Mouse (Mus musculus) heart, embryonic 13.5 days (tissue): ENCODE measurements around the gene Adam22. TPM values are rescaled to one million over a fixed set of nuclear protein-coding genes. Genes with fewer than 3 reads are reported as not detected.
"Not testable (repeated sequence)": the region's sequence is repeated elsewhere in the genome, so short reads cannot be mapped to it uniquely, and the experiment has no call there.

ENCODE experiments used
- ATAC-seq: fragments of 200-750 bp; cut with Nextera tagmentation; 2 replicates; pipeline ENCODE4 v1.8.0; 2017; ENCODE audit warnings: moderate TSS enrichment; ENCODE audit not compliant: insufficient number of reproducible peaks, low FRiP score, low TSS enrichment; ENCODE audit errors: extremely low read depth
- H3K27ac ChIP-seq: fragments of 300-500 bp; sonication (generic); replicated peaks from 2 replicates; pipeline ENCODE4 v1.5.1; 2015; ENCODE audit warnings: moderate library complexity, mild to moderate bottlenecking, inconsistent platforms
- H3K27me3 ChIP-seq: fragments of 300-500 bp; sonication (generic); replicated peaks from 2 replicates; pipeline ENCODE4 v1.6.1; 2015; ENCODE audit warnings: mild to moderate bottlenecking, inconsistent platforms
- H3K36me3 ChIP-seq: fragments of 300-500 bp; sonication (generic); 2 replicates; pipeline ENCODE4 v1.6.1; 2015; ENCODE audit warnings: mild to moderate bottlenecking, inconsistent platforms
- H3K4me1 ChIP-seq: fragments of 300-500 bp; sonication (generic); 2 replicates; pipeline ENCODE4 v1.6.1; 2015; ENCODE audit warnings: inconsistent platforms
- H3K4me2 ChIP-seq: fragments of 300-500 bp; sonication (generic); 2 replicates; pipeline ENCODE4 v1.6.1; 2015; ENCODE audit warnings: inconsistent platforms, mild to moderate bottlenecking, moderate library complexity
- H3K4me3 ChIP-seq: fragments of 300-500 bp; sonication (generic); 2 replicates; pipeline ENCODE4 v1.5.1; 2015; ENCODE audit warnings: moderate library complexity, mild to moderate bottlenecking, inconsistent platforms
- H3K9ac ChIP-seq: fragments of 300-500 bp; sonication (generic); 2 replicates; pipeline ENCODE4 v1.6.1; 2015; ENCODE audit warnings: inconsistent platforms, mild to moderate bottlenecking, moderate library complexity
- H3K9me3 ChIP-seq: fragments of 300-500 bp; sonication (generic); 2 replicates; pipeline ENCODE4 v1.6.1; 2016; ENCODE audit warnings: inconsistent platforms
- WGBS: fragments of 180-500 bp; shearing (Covaris S2); methylation state at CpG from one replicate; pipeline ENCODE4 v1.1.7; 2015; ENCODE audit warnings: mixed read lengths; 5-methylcytosine and 5-hydroxymethylcytosine counted together
- polyA plus RNA-seq: library from polyadenylated mRNA; unstranded; fragments of >200 nt; fragmentation: Nextera tagmentation; extraction: Ambion mirVana; gene quantifications from 2 replicates; pipeline ENCODE4 v1.2.1, GENCODE M21; 2015

Gene Adam22
- polyA plus RNA-seq, 1 experiment from 2014 or later, result 6.9 TPM

GRCm38 (mm10) chr5:8243064-8243615 lies 124.8 kb downstream of the Adam22 start:
- no peaks in the 10 kb centered on the region for H3K4me1 ChIP-seq
- no peaks in the 10 kb centered on the region for H3K36me3 ChIP-seq
- H3K4me2 ChIP-seq, result no peak overlapping the region
- ATAC-seq, result peak; percentile 19; the same call in 1 of the 2 replicates
- no peak overlapping the region for H3K27ac ChIP-seq
- WGBS, result 60% methylated on average over 4 of the region's 4 CpGs
- H3K9ac ChIP-seq, result no peak overlapping the region
- H3K27me3 ChIP-seq, result no peaks in the 10 kb centered on the region
- H3K4me3 ChIP-seq, result no peak overlapping the region
- no peaks in the 10 kb centered on the region for H3K9me3 ChIP-seq

GRCm38 (mm10) chr5:8242660-8243059 lies 125.3 kb downstream of the Adam22 start:
- Histone ChIP-seq H3K27me3 (no peaks in the 10 kb centered on the region), H3K9ac (no peak overlapping the region), H3K4me3 (no peak overlapping the region), H3K9me3 (no peaks in the 10 kb centered on the region), H3K4me1 (no peaks in the 10 kb centered on the region), H3K36me3 (no peaks in the 10 kb centered on the region), H3K4me2 (no peak overlapping the region), H3K27ac (no peak overlapping the region)
- ATAC-seq, result no peak
- WGBS, result 91% methylated on average over 1 of the region's 1 CpGs

- no peaks in the 10 kb centered on the region for H3K27me3 ChIP-seq
- WGBS, result 59% methylated on average over 1 of the region's 1 CpGs
- H3K9ac ChIP-seq, result no peak overlapping the region
Observed at GRCm38 (mm10) chr5:8227073-8227472, 140.9 kb downstream of the Adam22 start.

GRCm38 (mm10) chr5:8224321-8224705 lies 143.6 kb downstream of the Adam22 start:
- 53% methylated on average over 4 of the region's 4 CpGs for WGBS
- Histone ChIP-seq H3K27ac (0 out of 2 replicates have a peak overlapping the region, but pooled peaks have one; percentile 9), H3K4me3 (no peak overlapping the region), H3K36me3 (no peaks in the 10 kb centered on the region), H3K4me1 (peaks cover 17% of the 10 kb centered on the region), H3K27me3 (no peaks in the 10 kb centered on the region), H3K9me3 (no peaks in the 10 kb centered on the region), H3K4me2 (no peak overlapping the region), H3K9ac (no peak overlapping the region)
- ATAC-seq, result no peak

More at GRCm38 (mm10) chr5:8227073-8227472, 140.9 kb downstream of the Adam22 start:
- Histone ChIP-seq H3K27ac (no peak overlapping the region), H3K36me3 (no peaks in the 10 kb centered on the region), H3K4me3 (no peak overlapping the region), H3K4me1 (peaks cover 10% of the 10 kb centered on the region), H3K9me3 (no peaks in the 10 kb centered on the region), H3K4me2 (no peak overlapping the region)
- no peak for ATAC-seq

GRCm38 (mm10) chr5:8223597-8224320 lies 144.2 kb downstream of the Adam22 start:
- Histone ChIP-seq H3K27ac (0 out of 2 replicates have a peak overlapping the region, but pooled peaks have one; percentile 9), H3K4me3 (no peak overlapping the region), H3K4me2 (no peak overlapping the region), H3K27me3 (no peaks in the 10 kb centered on the region), H3K4me1 (peaks cover 17% of the 10 kb centered on the region), H3K9ac (no peak overlapping the region), H3K36me3 (no peaks in the 10 kb centered on the region), H3K9me3 (no peaks in the 10 kb centered on the region)
- WGBS, result 77% methylated on average over 8 of the region's 8 CpGs
- ATAC-seq, result no peak

- H3K9me3 ChIP-seq, result no peaks in the 10 kb centered on the region
- no peak overlapping the region for H3K4me2 ChIP-seq
- no peak overlapping the region for H3K9ac ChIP-seq
- H3K27ac ChIP-seq, result peak overlapping the region; percentile 2
- peaks cover 17% of the 10 kb centered on the region for H3K4me1 ChIP-seq
- no peaks in the 10 kb centered on the region for H3K27me3 ChIP-seq
- no peaks in the 10 kb centered on the region for H3K36me3 ChIP-seq
- no peak for ATAC-seq
- WGBS, result 55% methylated on average over 5 of the region's 5 CpGs
- H3K4me3 ChIP-seq, result no peak overlapping the region
Observed at GRCm38 (mm10) chr5:8221630-8222029, 146.3 kb downstream of the Adam22 start.

GRCm38 (mm10) chr5:8215841-8216240 lies 152.1 kb downstream of the Adam22 start:
- no peak overlapping the region for H3K9ac ChIP-seq
- H3K27ac ChIP-seq, result no peak overlapping the region
- H3K9me3 ChIP-seq, result no peaks in the 10 kb centered on the region
- 53% methylated on average over 1 of the region's 1 CpGs for WGBS
- ATAC-seq, result no peak
- no peak overlapping the region for H3K4me3 ChIP-seq
- H3K36me3 ChIP-seq, result no peaks in the 10 kb centered on the region
- H3K4me2 ChIP-seq, result no peak overlapping the region
- H3K4me1 ChIP-seq, result no peaks in the 10 kb centered on the region
- no peaks in the 10 kb centered on the region for H3K27me3 ChIP-seq

- H3K4me3 ChIP-seq, H3K4me2 ChIP-seq, ATAC-seq, H3K4me1 ChIP-seq, H3K9me3 ChIP-seq, H3K27me3 ChIP-seq, H3K36me3 ChIP-seq, H3K27ac ChIP-seq, H3K9ac ChIP-seq: not testable (repeated sequence)
- 88% methylated on average over 1 of the region's 1 CpGs for WGBS
Observed at GRCm38 (mm10) chr5:8184992-8185391, 183.0 kb downstream of the Adam22 start.

GRCm38 (mm10) chr5:8180646-8181045 lies 187.3 kb downstream of the Adam22 start:
- 70% methylated on average over 1 of the region's 1 CpGs for WGBS
- no peaks in the 10 kb centered on the region for H3K9me3 ChIP-seq
- no peak overlapping the region for H3K4me2 ChIP-seq
- H3K9ac ChIP-seq, result no peak overlapping the region
- H3K27ac ChIP-seq, result no peak overlapping the region
- H3K27me3 ChIP-seq, result no peaks in the 10 kb centered on the region
- no peaks in the 10 kb centered on the region for H3K4me1 ChIP-seq
- no peak for ATAC-seq
- H3K36me3 ChIP-seq, result no peaks in the 10 kb centered on the region
- H3K4me3 ChIP-seq, result no peak overlapping the region

- Histone ChIP-seq H3K36me3 (no peaks in the 10 kb centered on the region), H3K9ac (no peak overlapping the region), H3K9me3 (no peaks in the 10 kb centered on the region), H3K27ac (no peak overlapping the region), H3K27me3 (no peaks in the 10 kb centered on the region), H3K4me2 (no peak overlapping the region), H3K4me1 (no peaks in the 10 kb centered on the region), H3K4me3 (no peak overlapping the region)
- WGBS, result 84% methylated on average over 17 of the region's 17 CpGs
- ATAC-seq, result no peak
Observed at GRCm38 (mm10) chr5:8178111-8178510, 189.8 kb downstream of the Adam22 start.

- H3K27me3 ChIP-seq, result no peaks in the 10 kb centered on the region
- no peak for ATAC-seq
- no peaks in the 10 kb centered on the region for H3K9me3 ChIP-seq
- whole genome bisulfite sequencing, result 41% methylated on average over 4 of the region's 4 CpGs
- no peak overlapping the region for H3K4me3 ChIP-seq
- H3K36me3 ChIP-seq, result no peaks in the 10 kb centered on the region
- no peaks in the 10 kb centered on the region for H3K4me1 ChIP-seq
- H3K9ac ChIP-seq, result no peak overlapping the region
- no peak overlapping the region for H3K27ac ChIP-seq
- H3K4me2 ChIP-seq, result no peak overlapping the region
Observed at GRCm38 (mm10) chr5:8164773-8165172, 203.2 kb downstream of the Adam22 start.

- Histone ChIP-seq H3K4me1 (0 out of 2 replicates have a peak, but pooled peaks cover 2% of the 10 kb centered on the region), H3K4me2 (no peak overlapping the region), H3K9ac (no peak overlapping the region), H3K27me3 (no peaks in the 10 kb centered on the region), H3K27ac (no peak overlapping the region), H3K36me3 (no peaks in the 10 kb centered on the region), H3K9me3 (no peaks in the 10 kb centered on the region), H3K4me3 (no peak overlapping the region)
- ATAC-seq, result no peak
- WGBS, result 83% methylated on average over 1 of the region's 1 CpGs
Observed at GRCm38 (mm10) chr5:8151645-8152044, 216.3 kb downstream of the Adam22 start.
